Mouse (Mus musculus): ENCODE results near the gene Ces1d. TPM values are rescaled to one million over a fixed set of nuclear protein-coding genes. Genes with fewer than 3 reads are reported as not detected.

Gene Ces1d
- total and polyA plus RNA-seq, 3 experiments, result 28.0 to 500 (median 306) TPM

DNA sequence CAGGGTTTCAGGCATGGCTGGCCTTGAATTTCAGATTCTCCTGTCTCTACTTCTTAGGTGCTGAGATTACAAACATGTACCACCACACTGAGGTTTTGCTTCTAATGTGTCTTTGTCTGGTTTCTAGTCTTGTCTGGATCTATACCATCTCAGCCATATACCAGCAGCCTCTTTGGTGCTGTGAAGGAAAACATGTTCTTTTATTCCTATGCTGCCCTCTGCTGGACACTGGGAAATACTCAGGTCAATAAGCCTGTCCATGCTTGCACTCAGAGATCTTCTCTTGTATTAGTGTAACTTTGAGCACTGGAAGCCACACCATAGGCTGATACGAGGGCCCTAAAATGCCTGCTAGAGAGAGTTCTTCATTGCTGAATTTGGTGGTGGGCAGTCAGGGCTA lies 56.9 kb downstream of the Ces1d start:
- DNase-seq, result peak; percentile 37

DNA sequence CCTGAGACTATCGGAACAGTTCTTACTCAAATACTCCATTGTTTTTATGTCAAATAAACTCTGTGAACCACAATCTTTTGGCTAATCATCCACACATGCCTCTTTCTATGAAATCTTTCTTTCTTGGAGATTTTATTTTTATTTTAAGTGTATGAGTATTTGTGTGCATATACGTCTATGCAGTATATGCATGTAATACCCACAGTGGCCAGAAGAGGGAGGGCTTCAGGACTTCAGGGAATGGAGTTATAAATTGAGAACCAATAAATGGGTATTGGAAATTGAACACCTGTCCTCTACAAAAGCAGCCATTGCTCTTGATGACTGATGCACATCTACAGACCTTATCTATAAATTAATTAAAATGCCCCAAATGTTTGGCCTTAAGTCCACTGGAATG lies 65.4 kb downstream of the Ces1d start:
- no peak for DNase-seq

DNA sequence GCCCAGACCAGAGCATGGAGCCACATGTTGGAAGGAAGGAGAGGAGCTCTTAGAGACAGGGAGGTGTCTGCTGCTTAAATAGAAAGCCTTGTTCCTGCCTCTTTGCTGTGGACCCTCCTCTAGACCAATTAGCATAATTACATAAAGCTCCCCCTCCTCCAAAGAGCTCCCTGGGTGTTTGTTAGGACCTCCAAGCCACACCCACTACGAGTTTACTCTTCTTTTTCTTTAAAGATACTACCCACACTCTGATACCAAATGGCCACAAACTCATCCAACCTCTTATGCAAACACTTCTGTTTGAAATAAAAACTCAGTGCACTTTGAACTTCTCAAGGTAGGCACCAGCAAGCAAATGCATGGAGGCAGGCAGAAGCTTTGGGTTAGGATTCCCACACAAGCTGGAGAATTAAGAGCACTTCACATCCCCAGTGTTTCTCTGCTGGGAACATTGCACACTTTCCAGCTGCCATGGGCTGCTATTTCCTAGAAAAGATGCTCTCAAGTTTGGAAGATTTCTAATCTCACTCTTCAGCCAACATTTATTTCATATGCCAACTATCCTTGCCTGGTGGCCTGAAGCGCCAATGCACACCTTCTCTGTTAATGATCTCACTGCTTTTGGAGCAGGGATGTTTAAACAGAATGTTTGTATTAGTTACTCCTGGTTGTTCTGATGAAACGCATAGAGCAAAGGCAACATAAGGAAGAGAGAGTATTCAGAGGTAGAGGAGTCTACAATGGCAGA lies 66.2 kb downstream of the Ces1d start, which contains the start of gene Ces1c:
Ces1c (minus strand) TSS at position 51 of the 748 bp plus-strand sequence.
- DNase-seq, result no peak

DNA sequence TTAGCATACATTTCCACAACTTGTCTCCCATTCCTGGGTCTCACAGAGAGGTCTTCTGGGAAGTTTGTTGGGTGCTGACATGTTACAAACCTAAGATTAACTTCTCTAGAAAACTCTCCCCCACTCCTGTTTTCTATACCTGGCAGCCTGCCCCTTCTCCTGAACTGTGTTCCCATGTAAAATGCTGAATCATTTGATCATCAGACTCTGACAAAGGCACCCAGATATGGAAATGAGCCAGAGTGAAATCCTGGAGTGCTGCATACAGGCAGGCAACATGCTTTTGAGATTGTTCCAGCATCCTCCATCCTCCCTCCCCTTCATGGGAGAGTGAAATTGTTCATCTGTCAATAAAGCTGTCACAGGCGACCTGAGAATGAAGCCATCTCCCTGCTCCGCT lies 71.2 kb downstream of the Ces1d start:
- peak; percentile 9 for DNase-seq

DNA sequence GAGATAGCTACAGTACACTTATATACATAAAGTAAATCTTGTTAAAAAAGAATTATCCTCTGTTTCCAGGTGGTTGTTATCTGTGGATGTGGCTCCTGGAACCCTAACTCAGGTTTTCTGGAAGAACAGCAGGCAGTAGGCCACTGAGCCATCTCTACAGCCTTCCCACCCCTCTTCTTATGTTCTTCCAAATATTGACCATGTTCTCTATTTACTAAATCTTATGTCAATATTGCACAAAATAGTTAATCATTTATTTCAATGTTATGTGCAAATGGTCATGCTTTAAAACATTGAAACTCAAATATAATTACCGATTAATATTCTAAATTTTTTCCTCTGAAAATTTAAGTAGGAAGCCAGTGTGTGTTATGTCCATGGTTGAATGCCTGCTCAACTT lies 75.6 kb downstream of the Ces1d start:
- no peak for DNase-seq

Other genes starting within 250 kb of the Ces1d start
- gene Slc6a2, start 237.8 kb downstream of the Ces1d start, total RNA-seq (2021), result 10 to 100 TPM in 1 of 2 experiments, 1 to 10 TPM in 1; 9.0 to 16.0 TPM
- gene Slc6a2, start 237.8 kb downstream of the Ces1d start, polyA plus RNA-seq (2012; rRNA removed), result 1.9 and 4.6 TPM in 2 replicates
- gene Ces1a, start 149.6 kb downstream of the Ces1d start, total RNA-seq (2021), result not detected
- gene Ces1a, start 149.6 kb downstream of the Ces1d start, polyA plus RNA-seq (2012; rRNA removed), result not detected in 2 replicates
- gene Ces1b, start 117.8 kb downstream of the Ces1d start, total RNA-seq (2021), result under 1 TPM in 1 of 2 experiments, not detected in 1; 0.81 TPM
- gene Ces1b, start 117.8 kb downstream of the Ces1d start, polyA plus RNA-seq (2012; rRNA removed), result not detected in 2 replicates
- 1 to 10 TPM in 1 of 2 experiments, under 1 TPM in 1; 0.24 to 7.3 TPM for gene Ces1c, start 66.6 kb downstream of the Ces1d start, total RNA-seq (2021)
- gene Ces1c, start 66.6 kb downstream of the Ces1d start, polyA plus RNA-seq (2012; rRNA removed), result 0.49 TPM in 1 of 2 replicates, not detected in the other
- gene Ces1e, start 31.8 kb upstream of the Ces1d start, total RNA-seq (2021), result under 1 TPM in 1 of 2 experiments, not detected in 1; 0.26 TPM
- gene Ces1e, start 31.8 kb upstream of the Ces1d start, polyA plus RNA-seq (2012; rRNA removed), result not detected in 2 replicates
- 10 to 100 TPM; 18.4 to 50.5 TPM for gene Ces1f, start 81.9 kb upstream of the Ces1d start, total RNA-seq (2021)
- 2.7 and 5.3 TPM in 2 replicates for gene Ces1f, start 81.9 kb upstream of the Ces1d start, polyA plus RNA-seq (2012; rRNA removed)
- gene Ces1g, start 139.5 kb upstream of the Ces1d start, total RNA-seq (2021), result under 1 TPM in 1 of 2 experiments, not detected in 1; 0.72 TPM
- 0.04 TPM in 1 of 2 replicates, not detected in the other for gene Ces1g, start 139.5 kb upstream of the Ces1d start, polyA plus RNA-seq (2012; rRNA removed)
- not detected for gene Ces1h, start 181.9 kb upstream of the Ces1d start, total RNA-seq (2021)
- not detected in 2 replicates for gene Ces1h, start 181.9 kb upstream of the Ces1d start, polyA plus RNA-seq (2012; rRNA removed)

Measured in adrenal gland, adult 2 months (tissue).